Mouse (Mus musculus) thymus, adult 2 months (tissue): ENCODE results near the gene Abcb1b.
"Not testable (repeated sequence)": the region's sequence is repeated elsewhere in the genome, so short reads cannot be mapped to it uniquely, and the experiment has no call there.

Experiments used
- CTCF ChIP-seq: fragments of 200-500 bp; IDR thresholded peaks from 2 replicates; pipeline ENCODE4 v1.5.1; 2012; ENCODE audit warnings: mild to moderate bottlenecking, control low read depth, low read length, moderate library complexity, borderline replicate concordance; ENCODE audit not compliant: control insufficient read depth, poor library complexity, insufficient read depth; ENCODE audit errors: extremely low read depth
- POLR2A ChIP-seq: fragments of 200-500 bp; IDR thresholded peaks from 2 replicates; pipeline ENCODE4 v1.6.1; 2012; ENCODE audit warnings: mild to moderate bottlenecking, low read length, control low read depth, moderate library complexity; ENCODE audit not compliant: control insufficient read depth, poor library complexity, insufficient read depth; ENCODE audit errors: extremely low read depth

- TF ChIP-seq CTCF, POLR2A: not testable (repeated sequence)
Observed at GRCm38 (mm10) chr5:8865630-8866029, 67.7 kb downstream of the Abcb1b start.
